Mouse (Mus musculus): ENCODE results near the gene Galntl6. TPM values are rescaled to one million over a fixed set of nuclear protein-coding genes. Genes with fewer than 3 reads are reported as not detected.
A peak's percentile ranks its signal among the peaks of the same experiment; 100 is the strongest.

Gene Galntl6
- total RNA-seq, 2 experiments from 2014 or later, result not detected

DNA sequence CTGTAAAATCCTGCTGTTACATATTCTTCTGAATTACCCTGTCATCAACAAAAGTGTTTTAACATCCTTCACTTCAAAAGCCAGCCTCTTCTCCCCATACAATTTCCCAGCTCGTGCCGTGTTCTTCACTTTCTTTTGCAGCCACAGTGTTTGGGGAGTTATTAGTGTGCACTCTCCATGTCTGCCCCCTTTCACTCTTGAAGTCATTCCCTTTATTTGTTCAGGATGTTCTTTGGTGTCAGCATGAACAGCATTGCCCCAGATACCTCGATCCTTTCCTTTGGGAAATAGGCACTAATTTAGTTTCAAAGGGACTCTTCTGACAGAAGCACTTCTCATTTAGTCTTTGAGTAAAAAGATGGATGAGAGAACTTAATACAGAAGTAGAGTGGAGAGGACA lies 939.6 kb downstream of the Galntl6 start:
- ATAC-seq (replicated peaks; ENCODE audit: poor library complexity), result no peak

DNA sequence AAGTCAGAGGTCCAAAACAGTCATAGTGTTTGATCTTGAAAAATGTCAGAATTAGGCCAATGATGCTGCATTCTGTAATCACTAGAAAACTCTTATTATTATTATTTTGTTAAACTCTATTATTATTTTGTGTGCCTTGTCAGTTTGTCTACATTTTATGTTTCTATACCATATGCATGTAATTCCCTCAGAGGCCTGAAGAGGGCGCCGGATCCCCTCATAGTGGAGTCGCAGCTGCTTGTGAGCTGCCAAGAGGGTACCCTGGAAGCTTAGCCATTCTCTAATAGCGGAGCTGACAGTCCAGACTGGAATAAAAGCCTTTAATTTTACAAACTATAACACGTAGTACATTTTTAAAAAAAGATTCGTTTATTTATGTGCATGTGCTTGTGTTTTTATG lies 945.8 kb downstream of the Galntl6 start:
- ATAC-seq (replicated peaks; ENCODE audit: poor library complexity), result no peak

DNA sequence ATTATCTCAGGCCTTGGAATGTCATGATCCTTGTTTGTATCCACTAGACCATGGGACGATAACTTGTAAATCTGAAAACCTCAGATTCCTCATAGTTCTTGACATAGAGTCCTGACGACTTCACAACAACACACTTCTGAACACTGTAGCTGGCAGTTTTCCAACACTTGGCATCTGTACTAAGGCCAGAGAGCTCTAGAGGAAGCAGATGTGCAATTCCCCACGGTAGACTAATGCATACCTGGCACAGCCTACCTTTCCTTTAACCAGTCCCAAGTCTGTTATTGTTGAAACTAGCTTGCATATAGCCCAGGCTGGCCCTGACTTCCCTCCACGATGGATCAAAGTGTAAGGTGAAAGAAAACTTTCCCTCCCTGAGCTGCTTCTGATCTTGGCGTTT lies 946.9 kb downstream of the Galntl6 start:
- ATAC-seq (replicated peaks; ENCODE audit: poor library complexity), result no peak

DNA sequence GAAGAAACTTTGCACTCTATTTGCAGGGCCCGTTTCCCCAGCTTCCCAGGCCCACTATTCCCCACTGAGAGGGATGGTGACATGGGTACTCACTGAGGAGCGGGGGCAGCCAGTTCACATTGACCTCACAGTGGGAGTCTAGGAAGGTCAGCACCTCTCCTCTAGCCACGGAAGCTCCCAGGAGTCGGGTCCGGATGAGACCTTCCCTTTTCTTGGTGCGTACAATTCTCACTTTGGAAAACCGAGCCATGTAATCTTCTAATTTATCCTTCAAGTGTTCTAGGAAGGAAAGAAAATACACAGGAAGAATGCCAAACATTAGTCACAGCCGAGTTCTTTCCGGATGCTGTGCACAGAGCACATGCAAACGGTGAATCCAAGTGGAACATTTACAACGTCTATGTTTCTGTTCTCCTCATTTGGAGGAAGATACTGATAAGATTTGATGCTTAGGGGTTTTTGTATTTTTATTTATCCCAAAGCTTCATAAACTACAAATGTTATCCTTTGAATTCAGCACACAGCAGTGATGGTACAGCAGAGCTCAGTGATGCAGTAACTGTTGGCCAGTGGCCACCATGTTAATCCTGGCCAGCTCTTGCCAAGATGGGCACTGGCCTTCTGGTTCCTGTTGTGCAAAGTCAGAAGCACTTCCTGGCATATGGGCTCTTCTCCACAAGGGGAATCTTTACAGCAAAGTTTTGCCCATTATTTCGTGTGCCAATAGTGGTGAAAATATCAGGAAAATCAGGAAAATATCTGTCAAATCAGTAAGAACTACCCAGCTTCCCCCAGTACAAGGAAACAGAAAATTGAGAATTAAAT lies 949.9 kb downstream of the Galntl6 start:
- no peak for ATAC-seq (replicated peaks; ENCODE audit: poor library complexity)

DNA sequence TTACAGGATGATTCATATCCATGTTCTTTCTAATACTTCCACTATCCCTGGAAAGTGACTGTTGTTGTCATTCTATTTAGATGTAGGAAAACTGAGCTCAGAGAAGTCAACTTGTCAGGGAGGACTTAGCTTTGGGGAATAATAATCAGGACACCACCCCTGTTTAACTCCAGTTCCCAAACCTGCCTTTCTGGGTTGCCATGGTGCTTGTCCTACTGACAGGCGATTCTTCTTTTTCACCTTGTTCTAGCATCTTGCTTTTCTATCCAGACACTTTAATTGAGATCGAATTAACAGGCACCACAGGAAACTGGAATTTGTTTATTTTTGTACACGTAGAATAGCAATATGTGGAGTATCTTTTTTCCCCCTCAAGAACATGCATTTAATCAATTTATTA lies 953.3 kb downstream of the Galntl6 start:
- ATAC-seq (replicated peaks; ENCODE audit: poor library complexity), result no peak

DNA sequence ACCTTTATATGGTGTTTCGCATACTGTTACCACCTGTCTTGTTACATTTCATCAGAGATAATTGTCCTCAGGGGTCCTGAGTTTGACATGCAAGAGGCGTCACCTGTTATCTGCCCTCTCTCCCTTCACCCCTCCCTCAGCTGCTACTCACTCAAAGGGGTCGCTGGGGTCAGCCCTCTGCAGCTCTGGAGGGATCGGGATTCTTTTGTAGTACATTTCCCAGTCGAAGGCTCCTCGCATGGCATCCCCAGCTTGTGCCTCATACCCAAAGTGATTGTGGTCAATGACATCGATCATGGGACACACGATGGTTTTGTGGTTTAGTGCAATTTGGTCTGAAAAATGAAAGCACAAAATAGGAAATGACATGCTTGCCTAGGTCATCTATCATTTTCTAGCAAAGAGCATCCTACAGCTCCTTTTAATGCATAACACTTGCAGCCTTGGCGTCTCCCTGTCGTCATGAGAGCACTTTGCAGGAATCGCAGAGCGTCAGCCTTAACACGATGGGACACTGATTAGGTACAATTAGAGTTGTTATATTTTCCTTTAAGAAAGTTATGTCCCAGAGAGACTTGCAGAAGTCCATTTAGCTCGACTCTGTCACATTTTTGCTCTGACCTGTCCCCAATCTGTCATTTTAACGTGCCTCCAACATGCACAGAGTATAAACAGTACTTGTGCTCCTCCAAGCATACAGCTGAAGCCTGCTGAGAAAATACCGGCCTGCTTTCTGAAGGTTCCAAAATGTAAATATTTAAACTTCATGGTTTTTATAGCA lies 954.1 kb downstream of the Galntl6 start:
- ATAC-seq (replicated peaks; ENCODE audit: poor library complexity), result no peak

DNA sequence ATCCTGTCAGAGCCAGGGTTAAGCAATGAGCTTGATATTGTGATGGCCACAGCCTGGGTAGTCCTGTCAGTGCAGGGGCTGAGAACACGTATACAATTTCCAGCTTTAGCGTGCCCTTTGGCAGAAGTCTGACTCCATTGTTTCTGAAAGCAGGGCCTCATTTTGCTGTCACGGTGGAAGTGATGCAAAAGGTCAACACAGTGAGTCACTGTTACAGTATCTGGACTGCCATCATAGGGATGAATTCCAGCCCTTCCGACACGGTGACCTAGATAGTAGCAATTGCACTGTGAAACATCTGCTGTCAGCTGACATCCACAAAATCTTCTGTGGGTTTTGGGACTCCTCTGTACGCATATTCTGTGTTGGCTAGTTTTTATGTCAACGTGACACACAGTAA lies 956.9 kb downstream of the Galntl6 start:
- no peak for ATAC-seq (replicated peaks; ENCODE audit: poor library complexity)

DNA sequence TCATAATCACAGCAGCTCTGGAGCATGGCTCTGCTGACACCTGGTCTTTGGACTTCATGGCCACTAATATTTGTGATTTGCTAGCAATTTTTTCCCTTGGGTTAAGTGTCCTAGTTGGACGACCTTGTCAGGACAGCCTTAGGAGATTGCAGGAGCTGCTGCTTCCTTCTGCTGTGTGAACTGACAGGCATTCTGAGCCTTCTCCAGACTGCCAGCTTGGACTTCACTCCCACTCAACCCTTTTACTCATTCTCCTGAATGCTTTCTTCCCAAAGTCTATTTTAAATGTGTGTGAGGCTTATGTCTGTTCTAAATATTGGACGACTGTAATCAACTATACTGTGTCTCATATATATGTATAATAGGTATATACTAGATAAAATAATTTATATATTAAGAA lies 971.3 kb downstream of the Galntl6 start:
- ATAC-seq (replicated peaks; ENCODE audit: poor library complexity), result no peak

DNA sequence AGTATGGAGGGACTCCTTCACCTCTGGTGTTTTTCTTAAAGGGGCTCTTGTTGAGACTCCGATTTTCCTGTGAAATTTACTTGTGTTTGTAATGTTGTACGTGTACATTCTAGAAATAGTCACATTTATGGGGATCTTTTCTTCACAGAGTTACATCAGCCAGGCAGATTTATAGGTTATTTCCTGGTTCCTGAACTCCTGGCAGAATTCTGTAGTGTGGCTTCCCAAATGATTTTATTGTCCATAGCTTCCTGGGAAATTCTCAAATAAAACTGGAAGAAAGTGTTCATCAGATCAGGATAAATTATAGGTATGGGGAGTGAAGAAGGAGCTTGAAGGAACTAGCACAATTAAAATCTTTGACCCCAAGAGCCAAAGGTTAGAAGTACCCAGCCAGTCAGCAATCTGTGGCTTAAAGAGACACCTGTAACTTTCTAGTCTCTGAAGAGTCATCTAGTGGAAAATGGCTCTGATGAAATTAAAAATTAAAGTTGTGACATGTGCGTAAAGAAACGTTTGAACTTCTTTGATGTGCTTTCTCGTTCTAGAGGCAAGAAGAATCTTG lies 972.5 kb downstream of the Galntl6 start:
- peak; percentile 6; the same call in 1 of the 2 replicates for ATAC-seq (replicated peaks; ENCODE audit: poor library complexity)

DNA sequence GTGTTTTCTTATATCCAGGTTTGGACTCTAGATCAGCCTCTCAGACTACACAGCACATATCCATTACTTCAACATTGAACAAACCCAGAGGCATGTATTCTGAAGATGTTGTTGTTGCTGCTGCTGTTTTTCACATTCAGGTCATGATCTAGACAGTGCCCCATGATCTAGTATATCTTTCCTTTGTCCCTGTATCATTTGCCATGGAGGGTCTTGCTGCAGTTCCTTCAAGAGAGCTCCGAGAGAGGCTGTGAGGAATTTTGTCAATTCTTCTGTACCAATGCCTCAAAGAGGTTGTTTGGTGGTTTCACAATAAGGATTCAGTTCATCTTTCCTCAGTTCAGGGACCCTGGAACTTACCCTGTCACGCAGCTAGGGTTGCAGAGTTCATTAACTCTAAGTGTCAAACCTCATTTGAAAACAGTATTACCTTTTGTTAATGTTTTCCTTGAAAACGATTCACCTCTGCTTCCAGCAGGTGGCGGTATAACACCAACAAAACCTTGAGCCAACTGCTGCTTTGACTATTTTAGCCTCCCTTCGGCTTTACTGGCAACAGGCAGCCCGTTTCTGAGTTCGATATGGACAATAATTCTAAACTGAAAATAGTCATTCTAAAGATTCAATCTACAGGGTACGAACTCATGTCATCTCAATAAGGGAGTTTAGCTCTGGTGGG lies 973.1 kb downstream of the Galntl6 start:
- peak; percentile 78 for ATAC-seq (replicated peaks; ENCODE audit: poor library complexity)

DNA sequence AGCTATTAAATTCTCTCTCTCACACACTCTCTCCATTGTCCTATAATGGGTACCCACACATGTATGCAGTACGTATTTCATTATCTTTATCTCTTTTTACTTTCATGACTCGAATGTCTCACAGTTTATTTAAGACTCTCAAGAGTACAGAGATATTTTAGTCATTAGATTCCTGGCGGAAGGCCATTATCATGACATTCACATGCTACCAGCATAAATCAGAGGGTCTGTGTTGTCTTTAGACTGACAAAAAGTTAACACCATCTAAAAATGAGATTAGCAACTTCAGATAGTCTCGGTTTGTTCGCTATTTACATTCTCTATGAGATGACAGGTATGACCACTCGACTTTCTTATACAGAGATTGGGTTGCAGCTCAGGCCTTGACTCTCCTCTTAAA lies 985.4 kb downstream of the Galntl6 start:
- ATAC-seq (replicated peaks; ENCODE audit: poor library complexity), result no peak

DNA sequence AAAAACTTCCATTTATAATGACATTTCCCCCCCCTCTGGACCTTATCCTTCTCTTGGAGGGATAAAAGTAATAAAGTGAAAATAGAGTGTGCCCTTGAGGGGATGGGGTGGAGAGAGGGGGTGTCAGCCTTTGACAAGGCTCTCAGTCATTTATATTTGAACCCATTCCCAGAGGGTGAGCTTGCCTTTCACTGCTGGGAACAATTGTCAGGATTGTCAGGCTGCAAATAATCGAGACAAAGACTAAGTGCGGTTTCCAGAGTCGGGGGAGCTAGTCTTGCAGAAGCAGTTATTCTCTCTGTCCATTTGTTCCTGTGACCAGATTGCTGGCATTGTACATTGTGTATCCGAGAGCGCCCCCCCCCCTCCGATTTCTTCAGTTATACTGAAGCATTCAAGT lies 988.9 kb downstream of the Galntl6 start:
- ATAC-seq (replicated peaks; ENCODE audit: poor library complexity), result no peak

DNA sequence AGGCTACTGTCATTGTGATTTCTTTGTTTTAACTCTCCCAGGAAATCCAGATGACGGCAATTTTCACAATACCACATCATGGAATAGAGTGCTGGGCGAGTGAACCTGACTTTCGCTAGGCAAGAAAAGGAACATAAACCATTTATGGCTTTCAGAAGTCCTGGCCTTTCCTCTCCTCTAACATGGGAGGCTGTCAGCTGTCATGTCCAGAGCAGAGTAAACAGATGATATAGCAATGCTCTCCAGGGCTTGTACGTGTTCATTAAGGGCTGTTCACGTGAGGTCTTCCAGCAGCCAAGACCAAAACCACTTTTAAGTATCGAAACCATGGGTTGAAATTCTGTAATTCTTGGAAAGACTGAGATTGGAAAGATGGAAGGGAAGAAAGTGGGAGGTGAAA lies 989.3 kb downstream of the Galntl6 start:
- ATAC-seq (replicated peaks; ENCODE audit: poor library complexity), result no peak

DNA sequence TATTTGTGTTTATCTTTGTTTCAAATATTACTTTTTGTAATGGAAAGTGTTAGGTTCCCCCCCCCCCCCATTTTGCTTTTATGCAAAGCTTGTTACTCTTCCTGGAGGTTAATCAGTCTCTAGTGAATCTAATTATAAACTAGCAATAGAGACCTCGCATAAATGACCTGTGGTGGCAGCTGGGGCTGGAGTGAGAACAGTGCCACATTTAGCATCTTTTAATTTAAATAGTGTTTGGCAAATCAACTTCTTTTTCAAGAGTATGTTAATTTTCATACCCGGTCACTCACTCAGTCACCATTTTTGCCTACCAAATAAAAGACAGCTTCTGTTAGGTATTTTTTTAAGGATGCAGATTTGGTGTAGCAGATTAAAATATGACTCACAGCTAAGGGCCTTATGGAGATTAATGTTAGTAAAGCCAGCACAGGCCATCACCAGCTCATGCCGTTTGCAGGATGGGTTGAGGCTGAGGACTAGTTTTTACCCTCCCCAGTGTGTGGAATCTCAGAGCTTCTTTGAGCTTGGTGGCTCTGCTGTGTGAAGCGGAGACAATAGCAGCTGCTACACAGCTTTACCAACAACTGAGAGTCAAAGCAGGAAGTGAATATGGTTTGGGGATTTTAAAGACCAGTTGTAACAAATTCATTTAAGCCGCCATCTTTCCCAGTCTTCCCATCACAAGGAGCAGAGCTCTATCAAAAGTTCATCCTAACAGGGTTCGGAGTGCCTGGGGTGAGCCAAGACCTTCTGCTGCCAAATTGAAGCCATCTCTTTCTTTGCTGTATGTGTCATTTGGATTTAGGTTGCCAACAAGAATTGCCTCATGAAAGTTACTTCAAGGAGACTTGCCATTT lies 990.0 kb downstream of the Galntl6 start:
- ATAC-seq (replicated peaks; ENCODE audit: poor library complexity), result no peak

DNA sequence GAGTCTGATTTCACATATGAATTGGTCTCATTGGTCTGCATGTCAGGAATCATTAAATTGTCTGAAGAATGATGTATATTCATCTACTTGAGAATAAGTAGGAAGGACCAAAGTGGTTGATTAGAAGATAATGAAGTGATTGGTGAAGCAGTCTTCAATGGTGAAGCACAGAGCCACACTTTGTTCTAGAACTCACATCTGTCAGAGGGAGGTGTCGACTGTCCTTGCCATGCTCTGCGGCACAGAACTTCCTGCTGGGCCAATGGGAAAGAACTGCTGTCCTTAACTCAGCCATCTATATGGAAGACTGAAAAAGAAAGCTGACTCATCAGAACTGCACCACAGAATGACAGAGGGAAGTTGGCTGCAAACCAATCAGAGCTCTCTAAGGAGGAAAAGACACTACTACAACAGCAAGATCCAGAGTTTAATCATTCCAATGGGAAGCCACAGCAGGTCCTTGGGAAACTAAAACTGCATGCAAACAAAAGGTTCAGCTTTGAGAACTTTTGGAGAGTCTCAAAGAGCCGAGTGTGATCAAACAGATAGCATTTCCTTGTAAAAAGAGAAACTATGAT lies 992.0 kb downstream of the Galntl6 start:
- ATAC-seq (replicated peaks; ENCODE audit: poor library complexity), result no peak

DNA sequence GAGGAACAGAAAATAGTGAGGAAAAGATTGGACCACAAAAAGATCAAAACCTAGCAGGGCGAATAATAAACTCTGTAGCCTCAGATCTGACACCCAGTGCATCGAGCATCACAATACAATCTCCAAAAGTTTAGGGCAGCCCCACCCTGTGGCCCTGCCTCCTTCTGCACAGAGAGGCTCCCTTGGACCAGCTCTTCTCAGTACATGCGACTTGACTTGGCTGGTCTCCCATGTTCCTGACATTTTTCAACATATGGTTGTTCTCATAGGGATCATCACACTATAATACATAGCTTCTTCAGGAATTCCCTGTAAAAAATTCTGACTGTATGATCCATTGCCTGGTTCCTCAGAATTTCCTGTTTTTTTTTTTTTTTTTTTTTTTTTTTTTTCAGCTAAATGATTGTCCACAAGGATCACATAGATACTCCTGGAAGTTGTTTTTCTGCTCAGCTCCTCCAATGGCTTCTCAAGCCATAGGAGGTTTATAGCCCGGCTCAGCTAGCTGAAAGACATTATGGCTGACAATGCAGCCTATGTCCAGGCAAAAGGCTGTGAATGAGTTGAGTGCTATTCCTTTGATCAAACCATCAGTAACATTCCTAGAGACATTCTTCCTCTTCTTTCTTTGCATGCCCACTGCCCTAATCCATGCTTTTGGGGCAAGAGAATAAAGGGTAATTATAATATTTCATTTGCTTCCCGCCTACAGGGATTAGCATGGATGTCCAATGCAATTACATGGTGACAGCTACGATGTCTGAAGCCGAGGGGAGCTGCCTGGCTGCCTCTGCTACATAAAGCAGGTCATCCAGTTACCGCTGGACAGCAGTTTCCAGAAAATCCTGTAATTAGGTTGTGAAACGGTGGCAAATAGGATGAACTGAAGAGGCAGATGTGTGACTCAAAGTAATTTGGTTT lies 993.5 kb downstream of the Galntl6 start:
- ATAC-seq (replicated peaks; ENCODE audit: poor library complexity), result no peak

DNA sequence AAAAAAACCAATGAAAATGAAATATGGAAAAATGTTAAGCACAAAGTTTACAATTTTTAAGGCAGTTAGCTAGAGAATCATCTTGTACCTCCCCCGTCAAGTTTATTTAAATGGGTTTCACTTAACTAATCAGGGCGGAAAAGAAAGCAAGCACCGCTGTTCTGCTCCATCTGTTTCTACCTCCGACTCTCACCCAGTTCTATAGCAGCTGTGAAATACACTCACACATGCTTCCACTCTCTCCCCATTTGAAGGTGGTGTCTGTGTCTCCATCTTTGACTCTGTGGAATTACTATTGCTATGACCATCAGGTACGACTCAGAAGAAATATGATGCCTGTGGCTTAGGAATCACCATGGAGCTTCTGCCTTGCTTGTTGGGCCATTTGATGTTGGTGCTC lies 1019.1 kb downstream of the Galntl6 start:
- no peak for ATAC-seq (replicated peaks; ENCODE audit: poor library complexity)

DNA sequence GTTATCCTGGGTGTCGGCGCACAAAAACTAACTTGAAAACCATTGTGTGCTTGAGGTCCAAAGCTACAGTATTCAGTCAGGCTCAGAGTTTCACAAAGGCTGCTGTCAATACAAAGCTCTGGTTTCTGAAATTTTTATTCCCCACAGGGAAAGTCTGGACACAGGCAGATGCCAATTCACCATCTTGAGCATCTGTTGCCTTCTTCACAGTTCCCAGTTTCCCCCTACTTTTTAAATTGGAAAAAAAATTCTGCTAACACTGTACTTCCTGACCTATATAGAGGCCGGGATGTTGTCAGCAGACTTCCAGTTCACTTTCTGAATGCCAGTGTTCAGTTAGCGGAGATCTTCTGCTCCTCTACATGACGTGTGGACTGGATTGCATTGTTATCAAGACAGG lies 1020.3 kb downstream of the Galntl6 start:
- no peak for ATAC-seq (replicated peaks; ENCODE audit: poor library complexity)

DNA sequence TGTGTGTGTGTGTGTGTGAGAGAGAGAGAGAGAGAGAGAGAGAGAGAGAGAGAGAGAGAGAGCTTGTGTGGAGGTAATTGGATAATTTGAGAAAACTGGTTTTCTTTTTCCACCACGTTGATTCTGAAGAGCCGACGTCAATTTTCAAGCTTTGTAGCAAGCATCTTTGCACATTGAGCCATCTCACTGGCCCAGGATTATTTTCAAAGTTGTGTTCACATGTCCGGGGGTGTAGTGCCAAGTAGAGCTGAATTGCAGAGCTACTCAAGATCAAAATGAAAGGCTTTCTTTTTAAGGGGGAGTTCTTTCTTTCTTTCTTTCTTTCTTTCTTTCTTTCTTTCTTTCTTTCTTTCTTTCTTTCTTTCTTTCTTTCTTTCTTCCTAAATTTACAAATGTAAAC lies 1022.3 kb downstream of the Galntl6 start:
- ATAC-seq (replicated peaks; ENCODE audit: poor library complexity), result no peak

Measured in megakaryocyte progenitor cell, adult 5-6 weeks (primary cell).